Mouse (Mus musculus) limb, embryonic 12.5 days (tissue): ENCODE measurements at regions not wholly inside any gene's neighbourhood (a gene's known extent, or its start where the extent isn't known, plus 50 kb on each side); places are given as distances from the start of the nearest gene placed in this dataset.

ENCODE experiments used
- ATAC-seq: fragments of 200-750 bp; cut with Nextera tagmentation; 2 replicates; pipeline ENCODE4 v1.8.0; 2017; ENCODE audit warnings: low read depth, moderate TSS enrichment; ENCODE audit not compliant: insufficient number of reproducible peaks, insufficient read depth, low FRiP score, low TSS enrichment
- H3K27ac ChIP-seq: fragments of 300-500 bp; sonication (generic); 2 replicates; pipeline ENCODE4 v1.5.1; 2016; ENCODE audit warnings: mild to moderate bottlenecking, moderate library complexity
- H3K27me3 ChIP-seq: fragments of 300-500 bp; sonication (generic); 2 replicates; pipeline ENCODE4 v1.6.1; 2016; ENCODE audit warnings: mild to moderate bottlenecking, moderate library complexity
- H3K36me3 ChIP-seq: fragments of 300-500 bp; sonication (generic); 2 replicates; pipeline ENCODE4 v1.6.1; 2016; ENCODE audit warnings: mild to moderate bottlenecking, moderate library complexity
- H3K4me1 ChIP-seq: fragments of 300-500 bp; sonication (generic); replicated peaks from 2 replicates; pipeline ENCODE4 v1.6.1; 2016
- H3K4me2 ChIP-seq: fragments of 300-500 bp; sonication (generic); 2 replicates; pipeline ENCODE4 v1.6.1; 2016; ENCODE audit warnings: mild to moderate bottlenecking, moderate library complexity
- H3K4me3 ChIP-seq: fragments of 300-500 bp; sonication (generic); replicated peaks from 2 replicates; pipeline ENCODE4 v1.5.1; 2016; ENCODE audit warnings: mild to moderate bottlenecking
- H3K9ac ChIP-seq: fragments of 300-500 bp; sonication (generic); replicated peaks from 2 replicates; pipeline ENCODE4 v1.6.1; 2016; ENCODE audit warnings: mild to moderate bottlenecking, moderate library complexity
- H3K9me3 ChIP-seq: fragments of 300-500 bp; sonication (generic); 2 replicates; pipeline ENCODE4 v1.6.1; 2016; ENCODE audit warnings: mild to moderate bottlenecking, moderate library complexity
- WGBS: fragments of 180-500 bp; shearing (Covaris S2); methylation state at CpG from one replicate; pipeline ENCODE4 v1.1.7; 2016; 5-methylcytosine and 5-hydroxymethylcytosine counted together

DNA sequence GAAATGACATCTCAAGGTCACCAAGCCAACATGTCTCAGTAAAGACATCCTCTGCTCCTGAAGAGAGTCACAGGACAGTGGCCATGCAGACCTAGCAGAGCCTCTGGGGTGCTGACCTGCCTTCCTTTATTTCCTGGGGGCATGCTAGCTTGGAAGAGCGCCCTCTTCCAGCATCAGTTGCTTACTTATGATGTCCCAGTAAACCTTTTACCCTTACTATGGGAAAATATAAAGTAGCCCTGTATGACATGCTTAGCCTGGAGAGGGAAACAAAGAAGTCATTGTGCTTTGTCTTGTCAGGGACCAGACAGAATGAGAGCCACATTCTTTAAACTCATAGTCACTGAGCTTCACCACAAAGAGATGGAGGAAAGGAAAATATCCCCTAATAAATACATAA lies 82.9 kb downstream of the Postn start:
- Histone ChIP-seq H3K27ac (no peak overlapping the region), H3K4me3 (no peak overlapping the region), H3K36me3 (no peaks in the 10 kb centered on the region), H3K27me3 (no peaks in the 10 kb centered on the region), H3K9me3 (no peaks in the 10 kb centered on the region), H3K4me2 (no peak overlapping the region), H3K9ac (no peak overlapping the region), H3K4me1 (no peaks in the 10 kb centered on the region)
- WGBS: 63% methylated on average over 1 of the region's 1 CpGs
- ATAC-seq: no peak

DNA sequence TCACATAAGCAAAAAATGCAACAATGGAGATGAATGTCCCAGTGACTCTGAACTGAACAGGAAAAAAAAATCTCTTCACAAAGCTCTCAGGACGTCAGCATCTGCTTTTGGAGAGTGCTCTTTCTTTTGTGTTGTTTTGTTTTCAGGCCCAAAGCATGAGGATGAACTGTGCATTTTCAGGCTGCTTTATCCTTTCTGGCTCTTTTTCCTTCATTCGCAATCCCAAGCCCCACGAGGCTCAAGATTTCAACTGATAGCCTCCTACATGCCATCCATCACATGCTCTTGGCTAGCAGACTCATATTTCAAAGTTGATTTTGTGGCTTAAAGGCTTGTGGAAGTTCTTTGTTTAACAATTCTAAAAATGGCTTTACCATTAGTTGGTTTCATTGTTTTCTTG lies 86.0 kb downstream of the Postn start:
- Histone ChIP-seq H3K4me1 (no peaks in the 10 kb centered on the region), H3K9ac (no peak overlapping the region), H3K36me3 (no peaks in the 10 kb centered on the region), H3K9me3 (no peaks in the 10 kb centered on the region), H3K27ac (no peak overlapping the region), H3K27me3 (no peaks in the 10 kb centered on the region), H3K4me2 (no peak overlapping the region), H3K4me3 (no peak overlapping the region)
- no peak for ATAC-seq
- WGBS: 56% methylated on average over 3 of the region's 3 CpGs

DNA sequence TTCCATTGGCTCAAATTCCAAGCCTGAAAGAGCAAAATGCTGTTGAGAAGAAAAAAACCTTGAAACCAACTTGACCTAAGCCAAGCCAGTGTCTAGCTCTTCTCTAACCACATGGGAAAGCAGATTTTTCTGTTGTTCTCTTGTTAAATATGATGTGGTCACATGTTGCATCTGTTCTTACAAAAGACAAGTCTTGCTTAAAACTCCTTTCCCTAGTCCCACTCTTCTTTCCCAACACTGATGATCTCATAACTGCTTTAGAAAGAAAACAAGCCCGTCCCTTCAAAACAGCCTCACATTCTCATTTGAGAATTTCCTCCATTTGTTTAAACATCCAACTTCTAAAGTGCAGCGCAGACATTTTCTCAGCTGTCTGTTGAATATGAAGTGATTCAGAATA lies 96.5 kb downstream of the Postn start:
- Histone ChIP-seq H3K9me3 (no peaks in the 10 kb centered on the region), H3K27ac (no peak overlapping the region), H3K27me3 (no peaks in the 10 kb centered on the region), H3K9ac (no peak overlapping the region), H3K4me3 (no peak overlapping the region), H3K4me1 (no peaks in the 10 kb centered on the region), H3K36me3 (no peaks in the 10 kb centered on the region), H3K4me2 (no peak overlapping the region)
- no peak for ATAC-seq
- WGBS: 88% methylated on average over 2 of the region's 2 CpGs

DNA sequence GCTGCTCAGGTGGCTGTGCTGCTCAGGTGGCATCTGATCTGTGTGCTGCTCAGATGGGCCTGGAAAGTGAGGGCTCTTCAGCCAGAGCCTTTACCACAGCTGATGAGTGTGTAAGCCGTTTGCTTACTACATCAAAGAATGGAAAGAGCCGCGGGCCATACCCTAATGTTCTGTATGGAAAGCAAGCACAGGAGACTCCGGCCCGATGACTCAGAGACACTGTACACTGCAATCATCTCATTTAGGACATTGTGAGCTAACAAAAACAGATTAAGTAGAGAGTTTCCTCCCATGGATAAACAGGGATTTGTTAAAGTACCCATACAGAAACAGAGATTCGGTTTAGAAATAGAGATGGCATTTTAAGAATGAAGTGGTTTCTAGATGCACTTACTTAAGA lies 100.5 kb downstream of the Postn start:
- no peak overlapping the region for H3K27ac ChIP-seq
- H3K36me3 ChIP-seq: no peaks in the 10 kb centered on the region
- WGBS: 86% methylated on average over 6 of the region's 6 CpGs
- H3K4me2 ChIP-seq: no peak overlapping the region
- ATAC-seq: no peak
- H3K9ac ChIP-seq: no peak overlapping the region
- H3K9me3 ChIP-seq: no peaks in the 10 kb centered on the region
- no peaks in the 10 kb centered on the region for H3K27me3 ChIP-seq
- no peaks in the 10 kb centered on the region for H3K4me1 ChIP-seq
- no peak overlapping the region for H3K4me3 ChIP-seq

DNA sequence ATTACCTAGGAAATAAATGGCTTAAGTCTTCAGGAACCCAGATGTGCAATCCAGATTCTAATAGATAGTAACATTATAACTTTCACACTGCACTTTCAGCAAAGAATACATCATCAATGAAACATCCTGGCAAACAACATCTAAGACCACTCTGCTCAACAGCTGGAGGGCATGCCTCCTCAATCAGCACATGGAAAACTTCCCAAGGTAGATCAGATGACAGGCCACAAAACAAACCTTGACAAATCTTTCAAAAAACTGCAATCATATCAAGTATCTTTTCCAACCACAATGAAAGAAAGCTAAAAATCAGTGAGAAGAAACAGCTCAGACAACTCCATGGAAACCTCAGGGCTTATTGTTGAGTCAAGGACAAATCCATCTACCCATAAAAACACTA lies 105.2 kb downstream of the Postn start:
- no peak for ATAC-seq
- Histone ChIP-seq H3K4me2 (no peak overlapping the region), H3K4me1 (no peaks in the 10 kb centered on the region)

DNA sequence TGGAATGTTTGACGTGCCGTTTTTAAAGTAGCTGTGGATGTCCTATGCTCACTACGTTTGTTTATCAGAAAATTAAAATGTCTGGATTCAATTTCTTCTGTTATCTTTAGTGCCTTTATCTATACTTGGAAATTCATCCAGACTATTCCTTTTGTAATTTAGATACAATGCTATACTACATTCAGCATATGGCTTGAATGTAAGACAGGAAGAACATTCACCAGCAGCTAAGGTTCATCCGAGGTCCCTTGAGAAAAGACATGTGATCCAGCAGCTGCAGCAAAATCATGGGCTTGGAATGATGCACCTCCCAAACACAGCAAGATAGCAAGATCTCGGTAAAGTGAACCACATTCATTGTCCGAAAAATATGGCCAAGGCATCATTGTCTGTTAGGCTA lies 113.3 kb downstream of the Postn start:
- H3K36me3 ChIP-seq: no peaks in the 10 kb centered on the region
- no peak overlapping the region for H3K4me3 ChIP-seq
- H3K27ac ChIP-seq: no peak overlapping the region
- ATAC-seq: no peak
- H3K4me1 ChIP-seq: peaks cover 17% of the 10 kb centered on the region
- no peaks in the 10 kb centered on the region for H3K27me3 ChIP-seq
- H3K4me2 ChIP-seq: no peak overlapping the region
- H3K9me3 ChIP-seq: no peaks in the 10 kb centered on the region
- H3K9ac ChIP-seq: no peak overlapping the region
- WGBS: 89% methylated on average over 6 of the region's 6 CpGs

More for the DNA sequence above, 105.2 kb downstream of the Postn start:
- H3K27ac ChIP-seq: no peak overlapping the region
- H3K9ac ChIP-seq: no peak overlapping the region
- no peaks in the 10 kb centered on the region for H3K27me3 ChIP-seq
- no peaks in the 10 kb centered on the region for H3K9me3 ChIP-seq
- no peaks in the 10 kb centered on the region for H3K36me3 ChIP-seq
- H3K4me3 ChIP-seq: no peak overlapping the region

DNA sequence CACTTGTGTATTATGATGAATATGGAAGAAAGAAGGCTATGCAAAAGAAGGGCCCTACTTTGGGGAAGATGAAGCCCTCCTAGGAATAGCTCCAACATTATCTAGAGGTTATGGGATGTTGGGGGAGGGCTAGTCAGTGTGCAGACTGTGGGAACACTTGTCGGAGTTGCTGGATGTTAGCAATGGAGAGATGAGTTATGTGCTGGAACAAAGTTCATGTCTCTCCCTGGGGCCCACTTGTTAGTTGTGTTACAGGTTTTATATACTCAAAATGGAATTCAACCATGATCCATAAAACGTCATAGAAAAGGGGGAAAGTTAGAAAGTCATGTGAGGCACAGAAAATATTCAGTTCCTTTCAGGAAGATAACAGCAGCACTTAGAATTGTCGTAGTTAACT lies 115.0 kb downstream of the Postn start:
- H3K4me2 ChIP-seq: no peak overlapping the region
- H3K9me3 ChIP-seq: no peaks in the 10 kb centered on the region
- WGBS: 69% methylated on average over 3 of the region's 3 CpGs
- H3K4me1 ChIP-seq: peaks cover 17% of the 10 kb centered on the region
- no peak overlapping the region for H3K4me3 ChIP-seq
- no peak overlapping the region for H3K27ac ChIP-seq
- no peaks in the 10 kb centered on the region for H3K27me3 ChIP-seq
- ATAC-seq: no peak
- H3K9ac ChIP-seq: no peak overlapping the region
- H3K36me3 ChIP-seq: no peaks in the 10 kb centered on the region

DNA sequence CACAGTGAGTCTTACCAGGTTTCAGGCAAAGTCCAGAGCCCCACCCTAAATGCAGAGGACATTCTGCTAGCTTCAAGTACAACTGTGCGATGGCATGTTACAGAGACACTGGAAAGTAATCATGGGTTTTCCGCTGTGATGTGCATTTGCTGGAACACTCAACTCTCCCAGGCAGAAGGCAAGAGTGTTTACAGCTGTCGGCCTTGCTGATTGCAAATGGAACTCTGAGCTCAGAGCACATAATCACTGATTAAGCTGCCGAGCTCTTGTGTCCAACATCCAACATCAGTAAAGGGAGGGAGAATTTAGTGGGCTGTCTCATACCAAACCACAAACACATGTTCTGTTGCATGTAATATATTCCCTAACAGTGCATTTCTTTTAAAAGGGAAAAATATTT lies 117.1 kb downstream of the Postn start:
- Histone ChIP-seq H3K9me3 (no peaks in the 10 kb centered on the region), H3K27me3 (no peaks in the 10 kb centered on the region), H3K4me1 (peaks cover 17% of the 10 kb centered on the region), H3K4me3 (no peak overlapping the region), H3K27ac (no peak overlapping the region), H3K9ac (no peak overlapping the region), H3K4me2 (no peak overlapping the region), H3K36me3 (no peaks in the 10 kb centered on the region)
- WGBS: 44% methylated on average over 4 of the region's 4 CpGs
- ATAC-seq: no peak

DNA sequence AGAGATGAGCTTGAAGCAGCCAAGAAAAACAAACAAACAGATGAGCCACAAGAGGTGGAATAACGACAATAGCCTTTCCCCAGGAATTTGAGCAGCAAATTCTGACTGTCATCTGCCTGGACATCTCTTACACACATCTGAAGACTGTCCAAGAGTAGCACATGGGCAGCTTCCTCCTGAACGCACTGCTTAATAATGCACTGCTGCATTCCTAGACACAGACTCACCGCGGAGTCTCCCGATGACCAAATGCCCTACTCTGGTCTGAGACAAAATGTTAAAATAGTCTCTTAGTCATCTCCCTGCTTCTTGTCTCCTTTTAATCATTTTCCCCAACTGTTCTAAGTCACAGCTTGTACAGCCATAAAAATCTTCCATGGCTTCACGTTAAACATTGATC lies 119.3 kb downstream of the Postn start:
- H3K36me3 ChIP-seq: no peaks in the 10 kb centered on the region
- WGBS: 81% methylated on average over 6 of the region's 6 CpGs
- no peak overlapping the region for H3K4me2 ChIP-seq
- no peak overlapping the region for H3K27ac ChIP-seq
- H3K9ac ChIP-seq: no peak overlapping the region
- H3K4me1 ChIP-seq: peaks cover 17% of the 10 kb centered on the region
- H3K4me3 ChIP-seq: no peak overlapping the region
- H3K27me3 ChIP-seq: no peaks in the 10 kb centered on the region
- ATAC-seq: no peak
- H3K9me3 ChIP-seq: no peaks in the 10 kb centered on the region

DNA sequence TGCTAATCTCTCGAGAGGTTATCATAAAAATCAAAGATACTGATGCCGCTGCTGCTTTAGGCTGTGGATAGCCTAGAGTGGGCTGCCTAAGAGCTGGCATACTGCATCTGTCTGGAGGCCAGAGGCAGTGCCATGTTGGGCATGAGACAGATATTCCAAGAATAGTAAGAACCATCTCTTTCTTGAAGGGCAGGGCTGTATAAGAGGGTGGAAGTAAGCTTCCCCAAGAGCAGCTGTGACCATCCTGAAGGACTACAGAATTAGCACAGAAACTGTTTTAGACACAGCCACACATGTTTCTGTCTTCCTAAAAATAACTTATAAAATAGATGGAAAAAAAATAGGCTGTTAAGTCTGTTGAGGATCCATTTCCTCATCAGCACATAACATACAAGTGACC lies 126.4 kb downstream of the Postn start:
- no peak overlapping the region for H3K27ac ChIP-seq
- WGBS: 90% methylated on average over 2 of the region's 2 CpGs
- H3K9ac ChIP-seq: no peak overlapping the region
- H3K27me3 ChIP-seq: no peaks in the 10 kb centered on the region
- no peak overlapping the region for H3K4me2 ChIP-seq
- ATAC-seq: no peak
- peaks cover 6% of the 10 kb centered on the region; the same call in 1 of the 2 replicates for H3K4me1 ChIP-seq
- no peak overlapping the region for H3K4me3 ChIP-seq
- no peaks in the 10 kb centered on the region for H3K36me3 ChIP-seq
- no peaks in the 10 kb centered on the region for H3K9me3 ChIP-seq

DNA sequence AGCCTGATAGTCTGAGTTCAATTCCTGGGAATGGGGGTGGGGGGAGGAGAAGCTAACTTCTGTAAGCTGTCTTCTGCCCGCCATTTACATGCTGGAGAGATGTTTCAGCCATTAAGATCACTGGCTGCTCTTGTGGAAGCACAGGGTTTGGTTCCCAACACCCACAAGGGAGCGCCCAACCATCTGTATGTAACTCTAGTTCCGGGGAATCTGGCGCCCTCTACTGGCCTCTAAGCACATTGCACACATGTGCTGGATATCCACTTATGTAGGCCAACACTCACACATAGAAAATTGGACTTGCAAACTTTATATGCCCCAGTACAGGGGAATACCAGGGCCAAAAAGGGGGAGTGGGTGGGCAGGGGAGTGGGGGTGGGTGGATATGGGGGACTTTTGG lies 126.9 kb downstream of the Postn start:
- no peaks in the 10 kb centered on the region for H3K9me3 ChIP-seq
- H3K4me2 ChIP-seq: no peak overlapping the region
- ATAC-seq: no peak
- H3K27me3 ChIP-seq: no peaks in the 10 kb centered on the region
- no peaks in the 10 kb centered on the region for H3K36me3 ChIP-seq
- 73% methylated on average over 4 of the region's 4 CpGs for WGBS
- no peak overlapping the region for H3K4me3 ChIP-seq
- H3K4me1 ChIP-seq: peaks cover 6% of the 10 kb centered on the region; the same call in 1 of the 2 replicates
- H3K9ac ChIP-seq: no peak overlapping the region
- no peak overlapping the region for H3K27ac ChIP-seq

DNA sequence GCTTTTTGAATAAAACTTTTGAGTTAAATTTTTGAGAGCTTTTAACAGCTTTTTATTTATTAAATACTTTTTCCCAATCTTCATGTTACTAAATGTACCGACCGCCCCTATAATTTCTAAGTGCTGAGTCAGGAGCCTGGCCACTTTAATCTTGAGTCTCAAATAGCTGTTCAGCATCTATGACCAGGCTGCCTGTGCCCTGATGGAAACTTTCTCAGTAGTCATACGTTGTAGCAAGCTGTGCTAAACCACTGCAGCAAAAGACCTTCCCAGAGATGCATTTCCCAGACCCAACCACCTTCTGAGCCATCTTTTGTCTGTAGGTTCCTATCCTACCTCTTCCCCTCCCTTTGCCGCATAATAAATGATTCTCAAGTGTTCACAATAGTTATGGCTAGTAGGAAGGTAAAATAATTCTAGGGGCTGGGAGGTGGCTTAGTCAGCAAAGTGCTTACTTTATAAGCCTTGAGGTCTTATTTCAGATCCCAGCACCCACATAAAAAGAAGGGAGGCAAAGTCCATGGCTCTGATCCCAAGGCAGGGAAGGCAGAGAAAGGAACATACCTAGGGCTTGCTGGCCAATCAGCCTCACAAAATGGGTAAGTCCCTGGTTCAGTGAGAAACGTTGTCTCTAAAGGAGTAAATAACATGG lies 129.5 kb downstream of the Postn start:
- Histone ChIP-seq H3K36me3 (no peaks in the 10 kb centered on the region), H3K4me2 (no peak overlapping the region), H3K27ac (peak overlapping the region; percentile 41; the same call in 1 of the 2 replicates), H3K4me3 (no peak overlapping the region), H3K27me3 (no peaks in the 10 kb centered on the region), H3K9ac (no peak overlapping the region), H3K4me1 (peaks cover 6% of the 10 kb centered on the region; the same call in 1 of the 2 replicates), H3K9me3 (no peaks in the 10 kb centered on the region)
- 71% methylated on average over 5 of the region's 5 CpGs for WGBS
- ATAC-seq: no peak
